ENCODE assay signal across 11 mouse cellular contexts in genomic region chr7:118313818-118314217, GRCm38 (mm10).
DNase-seq lines count a peak whose midpoint lies in the region; ATAC-seq and TF ChIP-seq lines count a peak whose summit lies in the region.
"Had no signal": no experiment of that assay in that cellular context is flagged by ENCODE, and none has a peak within 500 bp of the region (broad histone marks: within the 10 kb centered on the region; RNA-seq: fewer than 3 reads in every experiment).

No protein-coding gene starts in this region.

- TF ChIP-seq CTCF in lung, embryonic 14.5 days (IDR thresholded peaks at IDR 0.05; ENCODE audit: low read depth), result peak; percentile 41
- TF ChIP-seq CTCF in cortical plate, adult 2 months (IDR thresholded peaks at IDR 0.05; ENCODE audit: extremely low read depth, insufficient read depth, low read length), result peak; percentile 67

- no peak overlapping the region for H3K4me3 ChIP-seq in forebrain, embryonic 16.5 days (replicated peaks; ENCODE audit: low read length)
- no peak overlapping the region for H3K4me3 ChIP-seq in forebrain, embryonic 13.5 days
- H3K4me3 ChIP-seq in lung, embryonic 14.5 days (ENCODE audit: low read depth, low read length), result no peak overlapping the region
- H3K4me3 ChIP-seq in cortical plate, adult 2 months (ENCODE audit: insufficient read depth, low read length), result no peak overlapping the region
- H3K4me3 ChIP-seq in hindbrain, embryonic 11.5 days (ENCODE audit: low read depth, low read length), result no peak overlapping the region

- no peak for TF ChIP-seq POLR2A in cortical plate, adult 2 months (IDR thresholded peaks at IDR 0.05; ENCODE audit: extremely low read depth, insufficient read depth, low read length)

- no peaks in the 10 kb centered on the region for H3K4me1 ChIP-seq in forebrain, embryonic 16.5 days (replicated peaks; ENCODE audit: control insufficient read depth, insufficient read depth, low read length)
- H3K4me1 ChIP-seq in forebrain, embryonic 13.5 days, result 0 out of 2 replicates have a peak, but pooled peaks cover 2% of the 10 kb centered on the region
- H3K4me1 ChIP-seq in lung, embryonic 14.5 days (ENCODE audit: insufficient read depth), result no peaks in the 10 kb centered on the region
- H3K4me1 ChIP-seq in cortical plate, adult 2 months (ENCODE audit: control insufficient read depth, insufficient read depth, low read length), result no peaks in the 10 kb centered on the region
- H3K4me1 ChIP-seq in hindbrain, embryonic 11.5 days (replicated peaks; ENCODE audit: control insufficient read depth, insufficient read depth, low read length), result no peaks in the 10 kb centered on the region

- H3K27ac ChIP-seq in forebrain, embryonic 16.5 days (ENCODE audit: low read length), result 0 out of 2 replicates have a peak overlapping the region, but pooled peaks have one; percentile 28
- no peak overlapping the region for H3K27ac ChIP-seq in forebrain, embryonic 13.5 days
- no peak overlapping the region for H3K27ac ChIP-seq in lung, embryonic 14.5 days (ENCODE audit: low read depth)
- H3K27ac ChIP-seq in cortical plate, adult 2 months (ENCODE audit: insufficient read depth, low read length), result no peak overlapping the region
- no peak overlapping the region for H3K27ac ChIP-seq in hindbrain, embryonic 11.5 days (ENCODE audit: low read depth, low read length)

- peak; percentile 28 for DNase-seq in lung, embryonic 14.5 days
- no peak for DNase-seq in lung, postnatal 25 days (ENCODE audit: low spot score)
- peak; percentile 16 for DNase-seq in right cerebral cortex, postnatal 25 days
- DNase-seq in thymus, adult 18-20 months, result no peak
- no peak for DNase-seq in hindbrain, embryonic 11.5 days (ENCODE audit: low spot score)
- DNase-seq: gastrocnemius, postnatal 25 days had no signal

- H3K9me3 ChIP-seq in forebrain, embryonic 16.5 days (ENCODE audit: control insufficient read depth, low read length), result no peaks in the 10 kb centered on the region
- H3K9me3 ChIP-seq in forebrain, embryonic 13.5 days (replicated peaks), result no peaks in the 10 kb centered on the region
- H3K9me3 ChIP-seq in lung, embryonic 14.5 days (ENCODE audit: low read depth, low read length), result no peaks in the 10 kb centered on the region
- H3K9me3 ChIP-seq in hindbrain, embryonic 11.5 days (ENCODE audit: control insufficient read depth, low read length), result no peaks in the 10 kb centered on the region
- H3K9me3 ChIP-seq: G1E had no signal

- no peak overlapping the region for H3K9ac ChIP-seq in forebrain, embryonic 16.5 days (replicated peaks; ENCODE audit: low read depth, low read length)
- no peak overlapping the region for H3K9ac ChIP-seq in forebrain, embryonic 13.5 days
- H3K9ac ChIP-seq in lung, embryonic 14.5 days, result no peak overlapping the region
- no peak overlapping the region for H3K9ac ChIP-seq in hindbrain, embryonic 11.5 days (ENCODE audit: low read depth, low read length)

- 60% methylated on average over 8 of the region's 8 CpGs for WGBS in forebrain, embryonic 16.5 days
- WGBS in forebrain, embryonic 13.5 days, result 66% methylated on average over 8 of the region's 8 CpGs
- 62% methylated on average over 8 of the region's 8 CpGs for WGBS in lung, embryonic 14.5 days
- 71% methylated on average over 8 of the region's 8 CpGs for WGBS in hindbrain, embryonic 11.5 days

- H3K36me3 ChIP-seq in forebrain, embryonic 16.5 days (ENCODE audit: control insufficient read depth, insufficient read depth), result no peaks in the 10 kb centered on the region
- H3K36me3 ChIP-seq in forebrain, embryonic 13.5 days (ENCODE audit: poor library complexity, severe bottlenecking), result no peaks in the 10 kb centered on the region
- H3K36me3 ChIP-seq in lung, embryonic 14.5 days (ENCODE audit: insufficient read depth), result no peaks in the 10 kb centered on the region
- no peaks in the 10 kb centered on the region for H3K36me3 ChIP-seq in hindbrain, embryonic 11.5 days (ENCODE audit: control insufficient read depth, insufficient read depth, low read length)
- H3K36me3 ChIP-seq: G1E had no signal

- no peak for ATAC-seq in forebrain, embryonic 16.5 days
- ATAC-seq in forebrain, embryonic 13.5 days, result no peak
- no peak for ATAC-seq in lung, embryonic 14.5 days (ENCODE audit: insufficient read depth)
- no peak for ATAC-seq in hindbrain, embryonic 11.5 days (ENCODE audit: low FRiP score)
- ATAC-seq: intestine, embryonic 16.5 days had no signal

- H3K27me3 ChIP-seq in forebrain, embryonic 16.5 days (replicated peaks; ENCODE audit: control insufficient read depth, insufficient read depth, low read length), result no peaks in the 10 kb centered on the region
- no peaks in the 10 kb centered on the region for H3K27me3 ChIP-seq in forebrain, embryonic 13.5 days
- H3K27me3 ChIP-seq in lung, embryonic 14.5 days (ENCODE audit: insufficient read depth, low read length), result no peaks in the 10 kb centered on the region
- H3K27me3 ChIP-seq in hindbrain, embryonic 11.5 days (ENCODE audit: control insufficient read depth, insufficient read depth, low read length), result no peaks in the 10 kb centered on the region

- H3K4me2 ChIP-seq in forebrain, embryonic 16.5 days (ENCODE audit: low read length), result no peak overlapping the region
- no peak overlapping the region for H3K4me2 ChIP-seq in forebrain, embryonic 13.5 days
- no peak overlapping the region for H3K4me2 ChIP-seq in lung, embryonic 14.5 days
- H3K4me2 ChIP-seq in hindbrain, embryonic 11.5 days (replicated peaks; ENCODE audit: low read depth, low read length), result no peak overlapping the region

Comparison
In these comparisons a context has a peak if more than half of its experiments do, and no peak if none do; other contexts are left out.
1. DNase-seq: peak in lung, embryonic 14.5 days (single experiment) and right cerebral cortex, postnatal 25 days (single experiment); none in lung, postnatal 25 days (single experiment), thymus, adult 18-20 months (0 of 2) and hindbrain, embryonic 11.5 days (single experiment).